Mouse (Mus musculus): Measurements from ENCODE around the gene Timm44. TPM values are rescaled to one million over a fixed set of nuclear protein-coding genes. Genes with fewer than 3 reads are reported as not detected.

The Timm44 gene
- polyA plus RNA-seq, 1 experiment from 2014 or later, result 77.0 TPM

GRCm38 (mm10) chr8:4320404-4320803, 44.7 kb upstream of the Timm44 start:
- H3K9me3 ChIP-seq (ENCODE audit: low read depth, low read length), result no peaks in the 10 kb centered on the region
- no peak overlapping the region for H3K4me3 ChIP-seq (ENCODE audit: low read depth, low read length)
- peaks cover 7% of the 10 kb centered on the region for H3K4me1 ChIP-seq (ENCODE audit: insufficient read depth)
- no peak for TF ChIP-seq CTCF (IDR thresholded peaks at IDR 0.05; ENCODE audit: low read depth)
- ATAC-seq (ENCODE audit: insufficient read depth) (no peak), DNase-seq (no peak)
- no peak overlapping the region for H3K27ac ChIP-seq (ENCODE audit: low read depth)
- H3K36me3 ChIP-seq (ENCODE audit: insufficient read depth), result peaks cover 39% of the 10 kb centered on the region
- H3K4me2 ChIP-seq, result no peak overlapping the region
- H3K27me3 ChIP-seq (ENCODE audit: insufficient read depth, low read length), result no peaks in the 10 kb centered on the region
- H3K9ac ChIP-seq, result no peak overlapping the region
- WGBS, result 100% methylated on average over 1 of the region's 1 CpGs

- Histone ChIP-seq H3K4me1 (ENCODE audit: insufficient read depth) (peaks cover 7% of the 10 kb centered on the region), H3K27ac (ENCODE audit: low read depth) (no peak overlapping the region), H3K9me3 (ENCODE audit: low read depth, low read length) (no peaks in the 10 kb centered on the region), H3K4me2 (no peak overlapping the region), H3K4me3 (ENCODE audit: low read depth, low read length) (no peak overlapping the region), H3K36me3 (ENCODE audit: insufficient read depth) (peaks cover 39% of the 10 kb centered on the region), H3K27me3 (ENCODE audit: insufficient read depth, low read length) (no peaks in the 10 kb centered on the region), H3K9ac (no peak overlapping the region)
- TF ChIP-seq CTCF (IDR thresholded peaks at IDR 0.05; ENCODE audit: low read depth), result no peak
- ATAC-seq (ENCODE audit: insufficient read depth), result no peak
- no peak for DNase-seq
- 95% methylated on average over 11 of the region's 11 CpGs for WGBS
Measured at GRCm38 (mm10) chr8:4319573-4319872, 43.8 kb upstream of the Timm44 start.

- DNase-seq, result no peak
- peaks cover 39% of the 10 kb centered on the region for H3K36me3 ChIP-seq (ENCODE audit: insufficient read depth)
- ATAC-seq (ENCODE audit: insufficient read depth), result no peak
- no peak overlapping the region for H3K9ac ChIP-seq
- no peaks in the 10 kb centered on the region for H3K27me3 ChIP-seq (ENCODE audit: insufficient read depth, low read length)
- no peak overlapping the region for H3K27ac ChIP-seq (ENCODE audit: low read depth)
- peaks cover 7% of the 10 kb centered on the region for H3K4me1 ChIP-seq (ENCODE audit: insufficient read depth)
- no peaks in the 10 kb centered on the region for H3K9me3 ChIP-seq (ENCODE audit: low read depth, low read length)
- no peak for TF ChIP-seq CTCF (IDR thresholded peaks at IDR 0.05; ENCODE audit: low read depth)
- H3K4me3 ChIP-seq (ENCODE audit: low read depth, low read length), result no peak overlapping the region
- WGBS, result 79% methylated on average over 2 of the region's 2 CpGs
- H3K4me2 ChIP-seq, result no peak overlapping the region
Measured at GRCm38 (mm10) chr8:4318796-4319572, 43.3 kb upstream of the Timm44 start.

GRCm38 (mm10) chr8:4318124-4318523, 42.4 kb upstream of the Timm44 start:
- TF ChIP-seq CTCF (IDR thresholded peaks at IDR 0.05; ENCODE audit: low read depth), result no peak
- DNase-seq, result no peak
- no peak overlapping the region for H3K9ac ChIP-seq
- no peak for ATAC-seq (ENCODE audit: insufficient read depth)
- no peak overlapping the region for H3K4me2 ChIP-seq
- H3K4me1 ChIP-seq (ENCODE audit: insufficient read depth), result peaks cover under 1% of the 10 kb centered on the region; the same call in 1 of the 2 replicates
- no peak overlapping the region for H3K27ac ChIP-seq (ENCODE audit: low read depth)
- H3K36me3 ChIP-seq (ENCODE audit: insufficient read depth), result peaks cover 39% of the 10 kb centered on the region
- H3K4me3 ChIP-seq (ENCODE audit: low read depth, low read length), result no peak overlapping the region
- no peaks in the 10 kb centered on the region for H3K9me3 ChIP-seq (ENCODE audit: low read depth, low read length)
- no peaks in the 10 kb centered on the region for H3K27me3 ChIP-seq (ENCODE audit: insufficient read depth, low read length)
- 85% methylated on average over 5 of the region's 5 CpGs for WGBS

- Histone ChIP-seq H3K4me3 (ENCODE audit: low read depth, low read length) (no peak overlapping the region), H3K4me2 (no peak overlapping the region), H3K36me3 (ENCODE audit: insufficient read depth) (peaks cover 39% of the 10 kb centered on the region), H3K9me3 (ENCODE audit: low read depth, low read length) (no peaks in the 10 kb centered on the region), H3K27ac (ENCODE audit: low read depth) (no peak overlapping the region), H3K4me1 (ENCODE audit: insufficient read depth) (no peaks in the 10 kb centered on the region), H3K27me3 (ENCODE audit: insufficient read depth, low read length) (no peaks in the 10 kb centered on the region), H3K9ac (no peak overlapping the region)
- DNase-seq, result no peak
- WGBS, result 81% methylated on average over 3 of the region's 3 CpGs
- no peak for ATAC-seq (ENCODE audit: insufficient read depth)
- no peak for TF ChIP-seq CTCF (IDR thresholded peaks at IDR 0.05; ENCODE audit: low read depth)
Measured at GRCm38 (mm10) chr8:4314852-4315251, 39.1 kb upstream of the Timm44 start.

- no peaks in the 10 kb centered on the region for H3K4me1 ChIP-seq (ENCODE audit: insufficient read depth)
- no peaks in the 10 kb centered on the region for H3K9me3 ChIP-seq (ENCODE audit: low read depth, low read length)
- no peak overlapping the region for H3K9ac ChIP-seq
- H3K36me3 ChIP-seq (ENCODE audit: insufficient read depth), result peaks cover 45% of the 10 kb centered on the region
- no peak for ATAC-seq (ENCODE audit: insufficient read depth)
- H3K4me3 ChIP-seq (ENCODE audit: low read depth, low read length), result no peak overlapping the region
- no peak for TF ChIP-seq CTCF (IDR thresholded peaks at IDR 0.05; ENCODE audit: low read depth)
- H3K27me3 ChIP-seq (ENCODE audit: insufficient read depth, low read length), result no peaks in the 10 kb centered on the region
- no peak overlapping the region for H3K4me2 ChIP-seq
- DNase-seq, result no peak
- no peak overlapping the region for H3K27ac ChIP-seq (ENCODE audit: low read depth)
- WGBS, result 79% methylated on average over 3 of the region's 3 CpGs
Measured at GRCm38 (mm10) chr8:4313254-4314124, 37.8 kb upstream of the Timm44 start.

GRCm38 (mm10) chr8:4312104-4312503, 36.4 kb upstream of the Timm44 start:
- no peaks in the 10 kb centered on the region for H3K4me1 ChIP-seq (ENCODE audit: insufficient read depth)
- H3K9me3 ChIP-seq (ENCODE audit: low read depth, low read length), result no peaks in the 10 kb centered on the region
- no peak overlapping the region for H3K9ac ChIP-seq
- H3K27me3 ChIP-seq (ENCODE audit: insufficient read depth, low read length), result no peaks in the 10 kb centered on the region
- no peak overlapping the region for H3K4me2 ChIP-seq
- H3K36me3 ChIP-seq (ENCODE audit: insufficient read depth), result peaks cover 52% of the 10 kb centered on the region
- H3K27ac ChIP-seq (ENCODE audit: low read depth), result no peak overlapping the region
- no peak for DNase-seq
- H3K4me3 ChIP-seq (ENCODE audit: low read depth, low read length), result no peak overlapping the region
- no peak for TF ChIP-seq CTCF (IDR thresholded peaks at IDR 0.05; ENCODE audit: low read depth)
- no peak for ATAC-seq (ENCODE audit: insufficient read depth)

Data from lung, embryonic 14.5 days (tissue).